Mouse (Mus musculus) erythroid progenitor cell, adult 5-6 weeks (primary cell): ENCODE results near the gene Tbc1d5. TPM values are rescaled to one million over a fixed set of nuclear protein-coding genes. Genes with fewer than 3 reads are reported as not detected.

Experiments
- ATAC-seq: replicated peaks from 2 replicates; pipeline ENCODE4 v1.8.0; 2016; ENCODE audit warnings: moderate number of reproducible peaks, mild to moderate bottlenecking, moderate TSS enrichment, inconsistent platforms; ENCODE audit not compliant: poor library complexity, low FRiP score, severe bottlenecking
- total RNA-seq, 2 experiments: library from RNA; stranded (forward) in 1 of 2; stranded (reverse) in 1 of 2; fragments of 150-400 nt in 1 of 2; fragments of 186-747, 209-891 nt in 1 of 2; gene quantifications; 2 replicates each; pipeline versions ENCODE4 v1.2.3 to v1.2.4; 2015 to 2017; ENCODE audit warnings: low replicate concordance in 2 of 2

The Tbc1d5 gene
- total RNA-seq (2015; ENCODE audit: low replicate concordance), result 16.9 and 21.4 TPM in 2 replicates
- 12.7 and 15.4 TPM in 2 replicates for total RNA-seq (2017; ENCODE audit: low replicate concordance)

DNA sequence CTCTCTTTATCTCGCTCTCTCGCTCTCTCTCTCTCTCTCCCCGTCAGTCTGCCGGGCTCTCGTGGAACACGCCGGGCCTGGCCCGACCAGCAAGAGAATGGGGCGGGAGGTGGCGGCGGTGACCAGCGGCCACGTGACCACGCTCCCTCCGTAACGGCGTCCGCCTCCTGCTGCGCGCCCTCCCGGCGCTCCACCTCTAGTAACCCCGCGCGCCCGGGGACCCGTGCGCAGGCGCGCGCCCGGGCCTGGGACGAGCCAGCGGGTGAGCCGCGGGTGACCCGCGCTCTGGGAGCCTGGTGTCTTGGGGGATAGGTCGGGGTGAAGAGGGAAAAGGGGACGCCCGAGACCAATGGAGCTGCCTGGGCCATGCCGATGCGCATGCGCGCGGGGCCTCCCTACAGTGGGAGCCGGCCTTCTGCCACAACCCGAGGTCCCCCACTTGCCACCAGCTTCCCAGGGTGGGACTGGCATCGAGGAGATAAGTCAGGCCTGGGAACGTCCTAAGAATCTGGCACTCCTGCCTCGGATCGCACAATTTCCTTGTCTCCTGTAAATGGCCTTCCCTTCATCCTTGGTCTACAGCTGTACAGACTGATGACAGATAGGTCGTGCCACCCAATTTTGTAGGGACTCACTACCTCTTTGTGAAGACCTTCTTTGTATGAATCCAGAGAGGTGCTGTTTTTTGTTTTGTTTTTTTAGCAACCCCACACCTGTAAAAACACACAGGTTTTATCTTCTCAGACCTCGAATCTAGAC lies at the start of gene Tbc1d5:
Gene Tbc1d5, minus strand, starts transcription at position 158 of the 759 bp plus-strand sequence.
- ATAC-seq, result peak; percentile 98

DNA sequence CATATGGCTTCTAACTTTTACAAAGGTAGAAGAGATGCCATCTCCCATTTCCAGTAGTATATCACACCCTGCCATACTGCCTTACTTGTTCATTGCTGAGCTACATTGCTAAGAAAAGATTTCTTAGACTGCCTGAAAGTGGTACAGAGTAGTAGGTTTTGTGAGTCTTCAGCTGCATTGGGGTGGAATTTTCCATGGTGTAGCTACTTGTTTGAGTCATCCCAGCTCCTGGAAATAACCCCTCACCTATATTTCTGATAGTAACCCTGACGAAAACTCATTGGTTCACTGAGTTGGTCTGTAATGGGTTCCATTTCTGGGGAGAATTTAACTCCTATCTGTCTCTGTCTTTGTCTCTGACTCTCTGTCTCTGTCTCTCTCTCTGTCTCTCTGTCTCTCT lies 46.9 kb upstream of the Tbc1d5 start:
- ATAC-seq, result no peak

DNA sequence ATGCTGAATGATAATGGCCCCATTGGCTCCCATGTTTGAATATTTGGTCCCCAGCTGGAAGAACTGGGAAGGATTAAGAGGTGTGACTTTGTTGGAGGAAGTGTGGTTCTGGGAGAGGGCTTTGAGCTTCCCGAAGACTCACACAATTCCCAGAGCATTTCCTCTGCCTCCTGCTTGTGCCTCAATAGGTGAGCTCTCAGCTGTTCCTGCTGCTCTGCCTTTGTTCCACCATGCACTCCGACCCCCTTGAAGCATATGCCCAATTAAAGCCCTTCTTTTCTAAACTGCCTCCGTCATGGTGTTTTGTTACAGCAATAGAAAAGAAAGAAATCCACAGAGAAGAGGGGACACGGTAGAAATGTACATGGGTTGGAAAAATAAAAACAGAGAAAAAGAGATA lies 44.0 kb upstream of the Tbc1d5 start:
- ATAC-seq, result no peak

DNA sequence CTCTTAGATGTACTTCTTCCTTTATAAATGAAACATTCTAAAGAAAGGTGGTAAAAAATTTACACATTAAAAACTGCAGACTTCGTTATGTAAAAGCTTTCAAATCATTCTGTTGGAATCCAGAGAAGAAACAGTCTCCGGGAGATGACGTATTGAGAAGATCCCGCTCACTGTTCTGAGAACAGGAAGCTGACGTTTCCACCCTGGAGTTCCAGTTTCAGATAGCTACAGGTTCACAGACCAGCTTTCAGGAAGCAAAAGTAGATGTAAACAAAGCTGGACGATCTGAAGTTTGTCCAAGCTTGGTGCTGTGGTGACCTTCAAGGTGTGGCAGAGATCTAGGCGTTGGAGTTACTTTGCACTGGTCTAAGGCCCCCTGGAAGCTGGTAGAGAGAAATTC lies 41.9 kb upstream of the Tbc1d5 start:
- no peak for ATAC-seq

DNA sequence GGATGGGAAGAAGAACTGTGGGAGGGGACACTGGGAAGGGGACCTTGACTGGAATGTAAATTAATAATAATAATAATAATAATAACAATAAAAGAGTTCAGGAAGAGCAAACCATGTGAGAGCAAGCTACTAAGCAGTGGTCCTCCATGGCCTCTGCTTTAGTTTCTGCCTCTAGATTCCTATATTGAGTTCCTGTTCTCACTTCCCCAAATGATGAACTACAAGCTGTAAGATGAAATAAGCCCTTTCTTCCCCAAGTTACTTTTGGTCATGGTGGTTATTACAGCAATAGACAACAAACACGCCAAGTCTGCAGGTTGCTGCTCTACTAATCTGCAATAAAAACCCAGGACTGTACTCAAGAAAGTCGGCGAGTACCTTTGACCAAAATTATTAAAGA lies 40.7 kb upstream of the Tbc1d5 start:
- no peak for ATAC-seq

DNA sequence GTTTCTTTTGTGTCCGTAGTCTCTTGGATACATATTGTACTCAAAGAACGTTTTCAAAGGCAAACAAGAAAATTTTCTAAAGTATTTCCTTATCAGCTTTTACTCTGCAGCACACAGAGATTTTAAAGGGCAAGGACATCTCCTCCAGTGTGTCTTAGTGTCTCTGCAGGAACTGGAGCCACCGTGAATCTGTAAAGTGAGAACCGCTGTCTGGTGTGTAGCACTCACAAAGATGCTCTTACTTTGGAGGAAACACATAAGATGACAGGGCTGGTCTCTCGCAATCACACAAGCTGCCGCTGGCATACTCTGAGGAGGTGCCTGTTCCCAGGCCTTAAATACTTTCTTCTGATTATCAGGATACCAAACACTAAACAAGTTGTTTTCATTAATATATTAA lies 37.3 kb upstream of the Tbc1d5 start:
- no peak for ATAC-seq

DNA sequence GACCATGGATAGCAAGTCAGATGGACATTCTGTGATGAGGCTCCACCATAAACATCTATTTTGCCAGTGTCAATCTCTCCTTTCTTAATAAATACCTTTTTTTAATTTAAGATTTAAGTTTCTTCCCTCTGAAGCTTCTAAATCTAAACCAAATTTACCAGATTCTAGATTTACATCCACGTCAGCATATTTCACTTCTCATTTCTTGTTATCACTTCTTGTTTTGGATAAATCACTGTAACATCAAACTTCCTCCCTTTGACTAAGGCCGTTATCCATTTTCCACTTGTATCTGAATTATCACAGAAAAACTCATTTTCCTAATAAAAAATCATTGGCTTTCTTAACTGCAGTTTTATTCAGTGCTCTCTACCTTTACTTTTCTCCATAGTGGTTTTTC lies 30.4 kb upstream of the Tbc1d5 start:
- ATAC-seq, result no peak

DNA sequence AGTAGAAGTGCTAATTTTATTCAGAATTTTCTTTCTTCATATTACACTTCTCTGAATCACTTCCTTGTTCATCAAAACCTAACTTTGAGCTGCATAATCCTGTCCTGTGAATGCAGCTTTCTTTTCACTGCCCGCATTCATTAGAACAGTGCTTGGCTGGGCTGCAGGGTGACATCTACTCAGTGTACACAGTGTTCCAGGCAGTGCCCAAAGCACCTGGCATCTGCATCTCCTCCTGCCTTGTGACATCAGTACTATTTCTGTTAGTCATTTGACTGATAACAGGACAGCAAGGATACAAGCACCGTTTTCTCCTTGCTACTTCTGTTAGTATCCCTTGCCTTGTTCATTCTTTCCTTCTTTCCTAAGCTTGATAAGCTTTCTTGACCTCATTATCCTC lies 25.5 kb upstream of the Tbc1d5 start:
- ATAC-seq, result no peak

DNA sequence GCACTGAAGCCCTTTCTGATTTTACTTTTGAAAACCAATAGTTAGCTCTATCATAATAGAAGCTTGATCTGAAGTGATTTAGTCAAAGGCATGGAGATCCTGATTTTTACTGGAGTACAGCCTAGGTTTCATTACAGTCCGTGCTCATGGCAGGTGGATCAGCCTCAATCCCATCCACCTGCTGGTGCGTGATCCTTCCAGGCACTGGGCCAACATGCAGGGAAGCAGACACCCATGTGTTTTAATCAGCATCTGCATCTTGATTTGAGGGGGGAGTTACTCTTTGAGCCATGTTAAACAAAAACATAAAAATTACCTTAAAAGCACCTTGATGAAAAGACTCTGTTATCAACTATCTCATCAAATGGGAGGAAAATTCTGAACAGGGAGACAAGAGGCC lies 16.4 kb upstream of the Tbc1d5 start:
- ATAC-seq, result no peak

DNA sequence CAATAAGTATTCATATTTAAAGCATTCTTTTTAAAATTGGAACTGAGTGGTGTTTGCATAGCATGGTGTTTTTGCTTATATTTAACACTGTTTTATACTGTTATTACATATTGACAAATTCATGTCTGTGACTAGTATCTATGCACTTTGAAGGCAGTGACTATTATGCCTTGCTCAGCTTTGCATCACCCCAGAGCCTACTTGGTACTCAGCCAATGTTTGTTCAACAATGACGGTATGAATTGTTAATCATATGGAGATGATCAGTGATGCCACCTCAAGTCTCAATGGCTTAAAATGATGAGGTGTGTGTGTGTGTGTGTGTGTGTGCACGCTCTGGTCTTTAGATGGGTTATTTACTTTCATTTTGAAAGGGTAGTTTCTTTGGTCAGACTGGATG lies 15.6 kb upstream of the Tbc1d5 start:
- no peak for ATAC-seq

DNA sequence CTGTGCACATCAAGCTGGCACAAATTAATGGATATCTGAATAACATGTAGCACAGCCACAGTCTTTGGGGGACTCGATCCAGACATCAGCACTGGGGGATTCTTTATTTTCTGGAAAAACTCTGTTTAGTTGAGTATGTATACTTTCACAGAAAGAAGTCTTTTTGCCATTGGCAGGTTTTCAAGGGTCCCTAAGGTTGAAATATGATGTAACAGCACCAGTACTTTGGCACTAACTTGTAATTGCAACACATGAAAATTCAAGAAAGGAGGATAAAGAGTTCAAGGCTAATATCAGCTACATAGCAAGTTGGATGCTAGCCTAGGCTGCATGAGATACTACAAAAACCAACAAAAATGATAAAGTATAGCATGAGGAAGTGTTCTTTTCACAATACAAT lies 12.2 kb upstream of the Tbc1d5 start:
- no peak for ATAC-seq

DNA sequence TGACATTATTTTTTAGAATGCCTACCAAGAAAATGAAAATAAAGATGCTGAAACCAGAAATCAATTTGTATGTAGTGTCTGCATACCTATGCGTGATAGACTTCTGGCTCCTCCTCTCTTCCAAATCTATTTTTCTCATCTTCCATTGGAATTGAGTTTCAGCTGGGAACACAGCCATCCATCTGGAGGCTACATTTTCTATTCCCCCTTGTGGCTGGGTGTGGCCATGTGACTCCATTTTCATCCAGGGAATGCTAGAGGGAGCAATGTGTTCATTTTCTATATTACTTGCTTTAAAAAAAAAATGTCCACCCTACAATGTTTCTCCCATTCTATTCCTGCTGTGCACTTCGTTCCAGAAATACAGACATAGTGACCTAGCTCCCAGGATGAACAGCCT lies 3.6 kb upstream of the Tbc1d5 start:
- no peak for ATAC-seq

DNA sequence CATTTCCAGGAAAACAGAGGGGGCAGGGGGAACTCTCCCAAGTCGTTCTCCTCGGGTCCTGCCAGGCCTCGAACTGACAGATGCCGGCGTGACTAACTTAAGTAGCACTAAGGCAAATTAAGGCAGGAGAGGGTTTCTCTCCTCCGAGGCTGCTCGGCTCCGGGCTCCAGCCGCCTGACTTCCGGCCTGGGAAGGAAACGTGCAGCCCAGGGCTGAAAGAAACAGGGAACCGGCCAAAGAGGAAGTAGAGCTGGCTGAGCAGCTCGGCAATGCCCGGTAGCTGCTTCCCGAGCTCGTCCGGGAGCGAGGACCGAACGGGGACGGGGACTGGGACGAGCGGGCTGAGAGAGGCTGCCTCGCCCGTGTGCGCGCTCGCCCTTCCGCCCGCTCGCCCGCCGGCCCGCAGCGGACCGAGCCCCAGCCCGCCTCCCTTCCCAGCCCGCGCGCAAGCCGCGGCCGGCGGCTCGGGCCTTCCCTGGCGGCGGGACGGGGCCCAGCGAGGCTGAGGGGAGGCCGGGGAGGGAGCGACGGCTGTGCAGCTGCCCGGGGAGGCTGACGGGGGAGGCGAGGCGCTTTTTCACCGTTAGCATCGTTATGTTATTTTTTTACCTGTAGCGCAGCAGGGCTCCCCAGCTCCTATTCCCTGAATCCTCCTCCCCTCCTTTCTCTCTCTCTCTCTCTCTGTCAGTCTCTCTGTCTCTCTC lies 509 bp downstream of the Tbc1d5 start:
- peak; percentile 74 for ATAC-seq

DNA sequence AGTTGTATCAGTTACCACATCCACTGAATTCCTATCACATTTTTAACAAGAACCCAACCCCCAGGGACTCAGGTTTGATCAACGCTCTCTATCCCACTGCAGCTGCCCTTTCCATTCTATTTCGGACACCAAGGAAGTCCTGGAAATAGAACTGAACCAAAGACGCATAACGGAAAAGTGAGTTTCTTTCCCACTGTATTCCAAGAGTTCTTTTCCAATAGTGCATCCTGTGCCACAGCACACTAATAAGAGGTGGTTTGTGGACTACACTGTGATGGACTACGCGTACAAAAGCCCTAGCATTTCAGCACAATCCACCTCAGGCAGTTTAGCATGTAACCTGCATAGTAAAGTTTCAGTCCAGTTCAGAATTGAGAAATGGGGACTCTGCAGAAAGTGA lies 1.2 kb downstream of the Tbc1d5 start:
- peak; percentile 26; the same call in 1 of the 2 replicates for ATAC-seq

DNA sequence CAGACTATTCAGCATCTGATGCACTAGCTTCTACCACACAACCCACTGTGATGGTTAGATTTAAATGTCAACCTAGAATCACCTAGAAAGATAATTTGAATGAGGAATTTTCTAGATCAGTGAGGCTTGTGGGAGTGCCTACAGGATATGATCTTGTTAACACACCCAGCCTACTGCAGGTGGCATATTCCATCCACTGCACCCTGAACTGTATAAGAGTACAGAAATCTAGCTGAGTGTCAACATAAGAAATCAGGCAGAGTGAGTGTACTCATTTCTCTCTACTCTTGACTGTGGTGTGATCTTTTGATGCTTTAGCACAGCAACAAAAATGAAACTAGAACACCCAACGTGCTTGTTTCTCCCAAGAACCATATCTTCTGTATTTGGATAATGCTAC lies 6.8 kb downstream of the Tbc1d5 start:
- ATAC-seq, result no peak

DNA sequence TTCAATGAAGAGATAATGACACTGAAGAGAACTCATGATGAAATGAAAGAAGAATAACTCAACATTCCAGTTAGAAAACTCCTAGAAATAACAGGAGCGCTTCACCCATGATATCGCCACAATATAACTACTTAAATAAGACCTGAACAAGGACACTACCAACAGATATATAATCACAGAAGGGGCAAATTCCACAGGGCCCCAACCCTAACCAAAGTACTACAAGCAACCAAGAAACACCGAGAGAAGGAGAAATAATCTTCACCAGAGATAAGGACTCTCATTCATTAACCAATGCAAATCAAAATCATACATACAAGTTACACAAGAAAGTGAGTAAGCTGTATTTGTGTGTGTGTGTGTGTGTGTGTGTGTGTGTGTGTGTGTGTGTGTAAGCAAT lies 7.6 kb downstream of the Tbc1d5 start:
- ATAC-seq, result no peak

DNA sequence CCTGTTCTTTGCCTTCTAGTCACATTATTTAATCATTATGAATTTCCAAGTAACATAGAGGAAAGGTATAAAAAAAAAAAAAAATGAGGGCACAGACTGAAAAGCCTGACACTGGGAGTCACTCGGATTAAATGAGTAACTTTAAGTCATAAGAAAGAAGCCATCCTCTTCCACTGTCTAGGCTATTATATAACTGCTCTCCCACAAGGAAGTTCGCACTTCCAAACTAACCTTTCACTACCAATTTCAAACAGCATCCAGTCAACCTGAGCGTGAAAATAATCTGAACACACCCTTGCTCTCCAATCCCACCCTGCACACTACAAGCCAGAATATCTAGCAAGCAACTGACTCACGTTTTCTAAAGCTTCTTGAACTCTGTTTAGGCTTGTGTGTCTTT lies 9.2 kb downstream of the Tbc1d5 start:
- no peak for ATAC-seq

DNA sequence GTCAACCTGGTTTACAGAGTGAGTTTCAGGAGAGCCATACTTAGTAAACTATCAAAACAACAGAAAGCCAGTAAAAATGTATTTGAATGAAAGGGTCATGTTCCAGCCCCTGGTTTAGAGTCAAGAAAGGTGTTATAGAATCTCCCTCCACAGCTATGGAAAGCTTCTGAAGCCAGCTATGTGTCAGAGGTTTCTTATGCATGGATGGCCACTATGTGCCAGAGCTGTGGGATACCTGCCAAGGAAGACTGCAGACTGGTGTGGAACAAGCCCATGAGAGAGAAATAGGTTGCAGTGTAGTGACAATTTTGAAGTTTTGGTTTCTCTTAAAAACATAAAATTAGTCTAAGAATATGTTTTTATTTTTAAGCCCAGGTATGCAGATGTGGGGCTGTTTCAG lies 16.8 kb downstream of the Tbc1d5 start:
- ATAC-seq, result no peak

DNA sequence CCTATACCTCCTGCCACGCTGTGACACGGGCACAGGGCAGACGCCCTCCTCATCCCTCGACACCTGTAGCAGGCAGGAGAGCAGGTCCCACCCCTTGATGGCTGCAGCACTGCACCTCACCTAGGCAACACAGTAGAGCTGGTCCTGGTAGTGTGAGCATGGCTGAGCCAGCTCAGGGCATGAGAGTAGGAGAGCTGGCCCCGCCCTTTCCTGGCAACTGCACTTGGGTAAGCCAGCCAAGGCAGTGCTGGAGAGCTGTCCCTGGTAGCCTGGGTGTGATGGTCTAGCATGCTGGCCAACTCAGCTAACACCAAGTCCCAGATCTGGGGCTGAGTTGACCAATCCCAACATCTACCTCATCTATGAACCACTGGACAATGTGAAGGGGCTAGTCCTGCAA lies 19.9 kb downstream of the Tbc1d5 start:
- peak; percentile 59; the same call in 1 of the 2 replicates for ATAC-seq

DNA sequence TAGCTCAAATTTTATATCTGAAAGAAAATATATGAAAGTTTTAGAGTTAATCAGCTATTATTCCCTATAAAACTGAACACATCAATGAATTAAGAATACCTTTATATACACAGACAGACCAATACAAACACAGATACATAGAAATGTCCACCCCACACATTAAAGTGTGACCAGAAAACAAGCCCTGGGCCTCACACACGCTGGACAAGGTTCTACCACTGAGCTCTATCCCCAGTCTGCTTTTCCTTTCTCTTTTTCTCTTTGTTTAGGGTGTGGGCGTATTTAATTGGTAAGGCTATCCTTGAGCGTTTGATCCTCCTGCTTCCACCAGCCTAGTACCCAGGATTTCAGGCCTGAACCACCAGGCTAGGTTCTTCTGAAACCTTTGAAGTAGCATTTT lies 28.2 kb downstream of the Tbc1d5 start:
- ATAC-seq, result no peak

DNA sequence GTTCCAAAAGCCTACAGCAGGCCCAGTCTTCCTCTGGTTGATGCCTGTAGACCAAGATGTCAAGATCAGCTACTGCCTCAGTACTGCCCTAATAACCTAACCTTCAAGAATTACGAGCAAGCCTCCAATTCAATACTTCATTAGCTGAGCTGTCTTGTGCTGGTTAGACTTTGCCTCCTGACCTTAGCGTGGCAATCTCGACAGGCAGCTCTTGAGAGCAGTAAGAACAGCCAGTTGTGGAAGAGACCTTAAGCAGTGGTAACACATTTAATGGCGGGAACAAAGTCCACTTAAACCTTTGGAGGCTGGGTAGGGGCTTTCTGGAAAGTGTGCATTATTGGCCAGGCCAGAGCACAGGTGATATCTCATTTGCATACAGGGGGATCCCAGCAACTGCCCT lies 34.2 kb downstream of the Tbc1d5 start:
- ATAC-seq, result no peak
